Mouse (Mus musculus) lung, postnatal 0 days (tissue): ENCODE data around the gene Ncapg2.

ENCODE experiments used
- CTCF ChIP-seq: IDR thresholded peaks from 2 replicates; pipeline ENCODE4 v1.5.1; 2016; ENCODE audit warnings: antibody characterized with exemption, mild to moderate bottlenecking
- EP300 ChIP-seq: IDR thresholded peaks from 2 replicates; pipeline ENCODE4 v1.6.1; 2016; ENCODE audit warnings: antibody characterized with exemption, mild to moderate bottlenecking, control low read depth

DNA sequence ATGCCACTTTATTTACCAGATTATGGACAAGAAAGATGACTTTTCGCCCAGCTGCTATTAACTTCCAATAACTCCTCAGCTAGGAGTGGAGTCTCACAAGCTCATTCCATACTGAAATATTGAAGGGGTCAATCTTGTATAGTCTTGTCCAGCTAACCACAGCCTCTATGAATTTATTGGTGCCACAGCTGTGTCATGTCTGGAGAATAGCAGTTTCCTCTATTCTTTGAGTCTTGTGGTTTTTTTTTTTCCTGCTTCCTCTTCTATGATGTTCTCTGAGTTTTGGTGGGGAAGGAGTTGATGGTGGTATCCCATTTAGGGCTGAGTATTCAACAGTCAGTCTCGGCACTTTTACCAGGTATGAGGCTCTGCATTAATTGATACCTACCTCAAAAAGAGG lies 30.0 kb downstream of the Ncapg2 start:
- no peak for TF ChIP-seq CTCF
- TF ChIP-seq EP300: no peak
